Mouse (Mus musculus) liver, embryonic 14.5 days (tissue): ENCODE results near the gene Mras. TPM values are rescaled to one million over a fixed set of nuclear protein-coding genes. Genes with fewer than 3 reads are reported as not detected.

Experiments used
- ATAC-seq: fragments of 200-750 bp; cut with Nextera tagmentation; 2 replicates; pipeline ENCODE4 v1.8.0; 2017; ENCODE audit warnings: moderate number of reproducible peaks, mild to moderate bottlenecking, moderate library complexity; ENCODE audit not compliant: insufficient read depth
- DNase-seq, 3 experiments: peaks; one replicate each; pipeline ENCODE4 v3.0.0-alpha.2; 2012 to 2013; ENCODE audit warnings: low read depth in 3 of 3, low spot score in 3 of 3
- H3K27ac ChIP-seq: fragments of 300-500 bp; sonication (generic); 2 replicates; pipeline ENCODE4 v1.5.1; 2014; ENCODE audit warnings: moderate library complexity, mild to moderate bottlenecking, control low read depth, inconsistent platforms
- H3K27me3 ChIP-seq: fragments of 300-500 bp; sonication (generic); 2 replicates; pipeline ENCODE4 v1.6.1; 2014; ENCODE audit warnings: mild to moderate bottlenecking, low read length, moderate library complexity; ENCODE audit not compliant: control insufficient read depth, insufficient read depth
- H3K36me3 ChIP-seq: fragments of 300-500 bp; sonication (generic); replicated peaks from 2 replicates; pipeline ENCODE4 v1.6.1; 2014; ENCODE audit warnings: low read depth; ENCODE audit not compliant: control insufficient read depth, insufficient read depth
- H3K4me1 ChIP-seq, 2 experiments: fragments of 200-500 bp in 1 of 2; fragments of 300-500 bp in 1 of 2; sonication (generic) in 1 of 2; replicated peaks; 2 replicates each; pipeline ENCODE4 v1.6.1; 2012 to 2014; ENCODE audit warnings: antibody characterized with exemption in 1 of 2, inconsistent platforms in 1 of 2, low read length in 1 of 2; ENCODE audit not compliant: control insufficient read depth in 2 of 2, insufficient read depth in 2 of 2
- H3K4me2 ChIP-seq: fragments of 300-500 bp; sonication (generic); 2 replicates; pipeline ENCODE4 v1.6.1; 2014; ENCODE audit warnings: low read depth, mild to moderate bottlenecking, control low read depth, moderate library complexity
- H3K4me3 ChIP-seq, 2 experiments: fragments of 200-500 bp in 1 of 2; fragments of 300-500 bp in 1 of 2; sonication (generic) in 1 of 2; 2 replicates each; pipeline ENCODE4 v1.5.1; 2012 to 2014; ENCODE audit warnings: low read depth in 2 of 2, low read length in 2 of 2, mild to moderate bottlenecking in 2 of 2, control low read depth in 1 of 2, inconsistent platforms in 1 of 2, moderate library complexity in 1 of 2; ENCODE audit not compliant: insufficient read depth in 1 of 2
- H3K9ac ChIP-seq: fragments of 300-500 bp; sonication (generic); replicated peaks from 2 replicates; pipeline ENCODE4 v1.6.1; 2014; ENCODE audit warnings: mild to moderate bottlenecking, control low read depth, moderate library complexity
- H3K9me3 ChIP-seq: fragments of 300-500 bp; sonication (generic); 2 replicates; pipeline ENCODE4 v1.6.1; 2016; ENCODE audit warnings: low read length, mixed read lengths; ENCODE audit not compliant: control insufficient read depth
- CTCF ChIP-seq: IDR thresholded peaks from 2 replicates; pipeline ENCODE4 v1.5.1; 2016; ENCODE audit warnings: antibody characterized with exemption, low read depth, control low read depth
- EP300 ChIP-seq: IDR thresholded peaks from 2 replicates; pipeline ENCODE4 v1.6.1; 2016; ENCODE audit warnings: antibody characterized with exemption, low read depth
- WGBS: fragments of 180-500 bp; shearing (Covaris S2); extraction: QIAGEN DNeasy Blood & Tissue Kit; methylation state at CpG from one replicate; pipeline ENCODE4 v1.1.7; 2014; ENCODE audit not compliant: insufficient replicate concordance; 5-methylcytosine and 5-hydroxymethylcytosine counted together
- polyA plus RNA-seq, 2 experiments: library from polyadenylated mRNA; depleted of rRNA in 1 of 2; stranded (reverse) in 1 of 2; unstranded in 1 of 2; fragments of >200 nt; fragmentation: Nextera tagmentation in 1 of 2; extraction: Ambion mirVana in 1 of 2; gene quantifications; 2 replicates each; pipeline versions ENCODE4 v1.2.1 to v1.2.3; 2012 to 2014

Mras gene
- polyA plus RNA-seq, 2 experiments: 2.7 to 3.5 TPM

GRCm38 (mm10) chr9:99357561-99357920 lies 79.6 kb downstream of the Mras start:
- H3K9me3 ChIP-seq: no peaks in the 10 kb centered on the region
- H3K9ac ChIP-seq: no peak overlapping the region
- no peak for TF ChIP-seq CTCF
- no peak for TF ChIP-seq EP300
- no peak overlapping the region for H3K27ac ChIP-seq
- H3K4me1 ChIP-seq: no peaks in the 10 kb centered on the region
- peak overlapping the region; percentile 25 for H3K4me2 ChIP-seq
- DNase-seq: no peak
- WGBS: 6% methylated on average over 19 of the region's 19 CpGs
- ATAC-seq: no peak
- no peak overlapping the region; a peak in 1 of 4 replicates for H3K4me3 ChIP-seq
- no peaks in the 10 kb centered on the region for H3K36me3 ChIP-seq
- H3K27me3 ChIP-seq: peaks cover 34% of the 10 kb centered on the region

- H3K36me3 ChIP-seq: no peaks in the 10 kb centered on the region
- H3K4me1 ChIP-seq: no peaks in the 10 kb centered on the region
- WGBS: 32% methylated on average over 5 of the region's 5 CpGs
- TF ChIP-seq CTCF: no peak
- TF ChIP-seq EP300: no peak
- ATAC-seq (no peak), DNase-seq (no peak)
- H3K9me3 ChIP-seq: no peaks in the 10 kb centered on the region
- no peak overlapping the region for H3K4me2 ChIP-seq
- H3K27me3 ChIP-seq: peaks cover 34% of the 10 kb centered on the region
- no peak overlapping the region for H3K9ac ChIP-seq
- no peak overlapping the region for H3K27ac ChIP-seq
- H3K4me3 ChIP-seq: no peak overlapping the region
These were observed 81.2 kb downstream of the Mras start for GRCm38 (mm10) chr9:99355971-99356370.

GRCm38 (mm10) chr9:99354796-99355195 lies 82.4 kb downstream of the Mras start:
- 52% methylated on average over 5 of the region's 5 CpGs for WGBS
- no peaks in the 10 kb centered on the region for H3K36me3 ChIP-seq
- no peak overlapping the region for H3K27ac ChIP-seq
- H3K4me2 ChIP-seq: no peak overlapping the region
- ATAC-seq (no peak), DNase-seq (no peak)
- H3K27me3 ChIP-seq: peaks cover 34% of the 10 kb centered on the region
- H3K9me3 ChIP-seq: no peaks in the 10 kb centered on the region
- no peak overlapping the region for H3K9ac ChIP-seq
- no peaks in the 10 kb centered on the region for H3K4me1 ChIP-seq
- TF ChIP-seq CTCF: no peak
- TF ChIP-seq EP300: no peak
- H3K4me3 ChIP-seq: no peak overlapping the region

- H3K4me2 ChIP-seq: no peak overlapping the region
- no peaks in the 10 kb centered on the region for H3K4me1 ChIP-seq
- WGBS: 38% methylated on average over 6 of the region's 6 CpGs
- TF ChIP-seq EP300 (no peak), CTCF (no peak)
- no peak overlapping the region for H3K9ac ChIP-seq
- no peak overlapping the region for H3K27ac ChIP-seq
- H3K36me3 ChIP-seq: no peaks in the 10 kb centered on the region
- H3K9me3 ChIP-seq: no peaks in the 10 kb centered on the region
- H3K27me3 ChIP-seq: peaks cover 27% of the 10 kb centered on the region
- no peak overlapping the region for H3K4me3 ChIP-seq
- no peak for ATAC-seq
- DNase-seq: no peak
These were observed 83.8 kb downstream of the Mras start for GRCm38 (mm10) chr9:99353390-99353789.

- no peak overlapping the region for H3K27ac ChIP-seq
- H3K4me1 ChIP-seq: no peaks in the 10 kb centered on the region
- H3K27me3 ChIP-seq: peaks cover 23% of the 10 kb centered on the region
- DNase-seq: no peak
- no peak for TF ChIP-seq EP300
- H3K9me3 ChIP-seq: no peaks in the 10 kb centered on the region
- no peak overlapping the region for H3K9ac ChIP-seq
- 12% methylated on average over 4 of the region's 4 CpGs for WGBS
- no peak overlapping the region for H3K4me2 ChIP-seq
- no peak overlapping the region for H3K4me3 ChIP-seq
- no peaks in the 10 kb centered on the region for H3K36me3 ChIP-seq
- no peak for ATAC-seq
These were observed 84.2 kb downstream of the Mras start for GRCm38 (mm10) chr9:99352964-99353363.

GRCm38 (mm10) chr9:99345351-99345792 lies 91.8 kb downstream of the Mras start:
- no peaks in the 10 kb centered on the region for H3K36me3 ChIP-seq
- ATAC-seq (no peak), DNase-seq (no peak)
- no peaks in the 10 kb centered on the region for H3K9me3 ChIP-seq
- H3K9ac ChIP-seq: no peak overlapping the region
- TF ChIP-seq EP300 (no peak), CTCF (no peak)
- no peak overlapping the region for H3K4me3 ChIP-seq
- H3K27ac ChIP-seq: no peak overlapping the region
- 39% methylated on average over 4 of the region's 4 CpGs for WGBS
- H3K27me3 ChIP-seq: no peaks in the 10 kb centered on the region
- peaks cover 0 to 2% of the 10 kb centered on the region in 2 experiments; a peak in 1 of 4 replicates for H3K4me1 ChIP-seq
- H3K4me2 ChIP-seq: no peak overlapping the region
